Mouse (Mus musculus) midbrain, embryonic 10.5 days (tissue): ENCODE measurements around the gene Cdk19. TPM values are rescaled to one million over a fixed set of nuclear protein-coding genes. Genes with fewer than 3 reads are reported as not detected.

ENCODE experiments used
- DNase-seq: peaks from one replicate; pipeline ENCODE4 v3.0.0-alpha.2; 2017; ENCODE audit warnings: low spot score
- H3K27ac ChIP-seq: fragments of 300-500 bp; sonication (generic); replicated peaks from 2 replicates; pipeline ENCODE4 v1.5.1; 2016; ENCODE audit warnings: mild to moderate bottlenecking
- H3K27me3 ChIP-seq: fragments of 300-500 bp; sonication (generic); 2 replicates; pipeline ENCODE4 v1.6.1; 2016; ENCODE audit warnings: low read depth, mild to moderate bottlenecking; ENCODE audit not compliant: poor library complexity, severe bottlenecking
- H3K36me3 ChIP-seq: fragments of 300-500 bp; sonication (generic); 2 replicates; pipeline ENCODE4 v1.6.1; 2016; ENCODE audit warnings: mild to moderate bottlenecking, moderate library complexity
- H3K4me1 ChIP-seq: fragments of 300-500 bp; sonication (generic); 2 replicates; pipeline ENCODE4 v1.6.1; 2016
- H3K4me3 ChIP-seq: fragments of 300-500 bp; sonication (generic); 2 replicates; pipeline ENCODE4 v1.5.1; 2016; ENCODE audit warnings: mild to moderate bottlenecking, moderate library complexity
- H3K9me3 ChIP-seq: fragments of 300-500 bp; sonication (generic); replicated peaks from 2 replicates; pipeline ENCODE4 v1.6.1; 2016; ENCODE audit warnings: mild to moderate bottlenecking
- WGBS: fragments of 180-500 bp; shearing (Covaris S2); methylation state at CpG from one replicate; pipeline ENCODE4 v1.1.7; 2016; 5-methylcytosine and 5-hydroxymethylcytosine counted together
- polyA plus RNA-seq: library from polyadenylated mRNA; unstranded; fragments of >200 nt; fragmentation: Nextera tagmentation; extraction: Ambion mirVana; gene quantifications from 2 replicates; pipeline ENCODE4 v1.2.1, GENCODE M21; 2016

Gene Cdk19
- polyA plus RNA-seq, 1 experiment from 2014 or later: 4.1 TPM

- Histone ChIP-seq H3K4me1 (peaks cover 16% of the 10 kb centered on the region), H3K9me3 (no peaks in the 10 kb centered on the region), H3K27me3 (no peaks in the 10 kb centered on the region), H3K36me3 (no peaks in the 10 kb centered on the region), H3K4me3 (no peak overlapping the region), H3K27ac (no peak overlapping the region)
- 88% methylated on average over 1 of the region's 1 CpGs for WGBS
- no peak for DNase-seq
Measured at GRCm38 (mm10) chr10:40354556-40354955, 15.2 kb downstream of the Cdk19 start.

- no peak overlapping the region for H3K4me3 ChIP-seq
- no peak for DNase-seq
- H3K27me3 ChIP-seq: no peaks in the 10 kb centered on the region
- no peaks in the 10 kb centered on the region for H3K9me3 ChIP-seq
- peaks cover 10% of the 10 kb centered on the region for H3K4me1 ChIP-seq
- 84% methylated on average over 2 of the region's 2 CpGs for WGBS
- H3K36me3 ChIP-seq: no peaks in the 10 kb centered on the region
- no peak overlapping the region for H3K27ac ChIP-seq
Measured at GRCm38 (mm10) chr10:40358166-40358565, 18.8 kb downstream of the Cdk19 start.

- Histone ChIP-seq H3K27ac (no peak overlapping the region), H3K9me3 (no peaks in the 10 kb centered on the region), H3K4me3 (no peak overlapping the region), H3K36me3 (no peaks in the 10 kb centered on the region), H3K4me1 (peaks cover 16% of the 10 kb centered on the region), H3K27me3 (no peaks in the 10 kb centered on the region)
- DNase-seq: no peak
- WGBS: 75% methylated on average over 2 of the region's 2 CpGs
Measured at GRCm38 (mm10) chr10:40359131-40359530, 19.8 kb downstream of the Cdk19 start.

- H3K4me3 ChIP-seq: no peak overlapping the region
- no peak for DNase-seq
- no peaks in the 10 kb centered on the region for H3K27me3 ChIP-seq
- no peaks in the 10 kb centered on the region for H3K9me3 ChIP-seq
- 37% methylated on average over 4 of the region's 4 CpGs for WGBS
- H3K27ac ChIP-seq: no peak overlapping the region
- peaks cover 23% of the 10 kb centered on the region for H3K4me1 ChIP-seq
- no peaks in the 10 kb centered on the region for H3K36me3 ChIP-seq
Measured at GRCm38 (mm10) chr10:40363004-40363403, 23.6 kb downstream of the Cdk19 start.

- H3K27me3 ChIP-seq: no peaks in the 10 kb centered on the region
- H3K9me3 ChIP-seq: no peaks in the 10 kb centered on the region
- no peak overlapping the region for H3K4me3 ChIP-seq
- 39% methylated on average over 5 of the region's 5 CpGs for WGBS
- no peak for DNase-seq
- H3K27ac ChIP-seq: no peak overlapping the region
- peaks cover 23% of the 10 kb centered on the region for H3K4me1 ChIP-seq
- no peaks in the 10 kb centered on the region for H3K36me3 ChIP-seq
Measured at GRCm38 (mm10) chr10:40364642-40365361, 25.4 kb downstream of the Cdk19 start.

GRCm38 (mm10) chr10:40365991-40366390 is 26.6 kb downstream of the Cdk19 start:
- no peak overlapping the region for H3K4me3 ChIP-seq
- no peaks in the 10 kb centered on the region for H3K9me3 ChIP-seq
- no peaks in the 10 kb centered on the region for H3K27me3 ChIP-seq
- H3K36me3 ChIP-seq: no peaks in the 10 kb centered on the region
- H3K27ac ChIP-seq: no peak overlapping the region
- no peak for DNase-seq
- 91% methylated on average over 2 of the region's 2 CpGs for WGBS
- H3K4me1 ChIP-seq: peaks cover 25% of the 10 kb centered on the region

- Histone ChIP-seq H3K4me1 (peaks cover 35% of the 10 kb centered on the region), H3K27ac (no peak overlapping the region), H3K9me3 (no peaks in the 10 kb centered on the region), H3K4me3 (no peak overlapping the region), H3K36me3 (no peaks in the 10 kb centered on the region), H3K27me3 (no peaks in the 10 kb centered on the region)
- DNase-seq: no peak
- WGBS: 84% methylated on average over 1 of the region's 1 CpGs
Measured at GRCm38 (mm10) chr10:40368516-40368915, 29.2 kb downstream of the Cdk19 start.

GRCm38 (mm10) chr10:40370156-40370555 is 30.8 kb downstream of the Cdk19 start:
- H3K4me3 ChIP-seq: no peak overlapping the region
- H3K4me1 ChIP-seq: peaks cover 26% of the 10 kb centered on the region
- H3K27me3 ChIP-seq: no peaks in the 10 kb centered on the region
- H3K9me3 ChIP-seq: no peaks in the 10 kb centered on the region
- no peak overlapping the region for H3K27ac ChIP-seq
- no peaks in the 10 kb centered on the region for H3K36me3 ChIP-seq
- DNase-seq: no peak

GRCm38 (mm10) chr10:40371184-40371913 is 32.0 kb downstream of the Cdk19 start:
- H3K9me3 ChIP-seq: no peaks in the 10 kb centered on the region
- H3K27me3 ChIP-seq: no peaks in the 10 kb centered on the region
- peaks cover 28% of the 10 kb centered on the region for H3K4me1 ChIP-seq
- 88% methylated on average over 8 of the region's 8 CpGs for WGBS
- DNase-seq: no peak
- no peak overlapping the region for H3K4me3 ChIP-seq
- peak overlapping the region; percentile 69; the same call in 1 of the 2 replicates for H3K27ac ChIP-seq
- H3K36me3 ChIP-seq: no peaks in the 10 kb centered on the region

GRCm38 (mm10) chr10:40371914-40372675 is 32.7 kb downstream of the Cdk19 start:
- peak; percentile 30 for DNase-seq
- Histone ChIP-seq H3K36me3 (no peaks in the 10 kb centered on the region), H3K9me3 (no peaks in the 10 kb centered on the region), H3K27me3 (no peaks in the 10 kb centered on the region), H3K4me3 (no peak overlapping the region), H3K27ac (peak overlapping the region; percentile 69), H3K4me1 (peaks cover 30% of the 10 kb centered on the region)
- 48% methylated on average over 11 of the region's 11 CpGs for WGBS

- no peaks in the 10 kb centered on the region for H3K9me3 ChIP-seq
- H3K27me3 ChIP-seq: no peaks in the 10 kb centered on the region
- no peak overlapping the region for H3K4me3 ChIP-seq
- peaks cover 30% of the 10 kb centered on the region for H3K4me1 ChIP-seq
- 0 out of 2 replicates have a peak, but pooled peaks cover 3% of the 10 kb centered on the region for H3K36me3 ChIP-seq
- no peak for DNase-seq
- no peak overlapping the region for H3K27ac ChIP-seq
- WGBS: 93% methylated on average over 5 of the region's 5 CpGs
Measured at GRCm38 (mm10) chr10:40373749-40374148, 34.4 kb downstream of the Cdk19 start.

- Histone ChIP-seq H3K36me3 (0 out of 2 replicates have a peak, but pooled peaks cover 3% of the 10 kb centered on the region), H3K9me3 (no peaks in the 10 kb centered on the region), H3K27ac (no peak overlapping the region), H3K4me1 (peaks cover 30% of the 10 kb centered on the region), H3K4me3 (no peak overlapping the region), H3K27me3 (no peaks in the 10 kb centered on the region)
- no peak for DNase-seq
- WGBS: 88% methylated on average over 7 of the region's 7 CpGs
Measured at GRCm38 (mm10) chr10:40374828-40375227, 35.5 kb downstream of the Cdk19 start.
